Mouse (Mus musculus): ENCODE results near the gene Chst15. TPM values are rescaled to one million over a fixed set of nuclear protein-coding genes. Genes with fewer than 3 reads are reported as not detected.

The Chst15 gene
- total RNA-seq (2014; rRNA removed) (19.3 and 20.5 TPM in 2 replicates), polyA plus RNA-seq (2015; fragmentation: Nextera tagmentation; extraction: Ambion mirVana) (7.2 and 12.8 TPM in 2 replicates)

DNA sequence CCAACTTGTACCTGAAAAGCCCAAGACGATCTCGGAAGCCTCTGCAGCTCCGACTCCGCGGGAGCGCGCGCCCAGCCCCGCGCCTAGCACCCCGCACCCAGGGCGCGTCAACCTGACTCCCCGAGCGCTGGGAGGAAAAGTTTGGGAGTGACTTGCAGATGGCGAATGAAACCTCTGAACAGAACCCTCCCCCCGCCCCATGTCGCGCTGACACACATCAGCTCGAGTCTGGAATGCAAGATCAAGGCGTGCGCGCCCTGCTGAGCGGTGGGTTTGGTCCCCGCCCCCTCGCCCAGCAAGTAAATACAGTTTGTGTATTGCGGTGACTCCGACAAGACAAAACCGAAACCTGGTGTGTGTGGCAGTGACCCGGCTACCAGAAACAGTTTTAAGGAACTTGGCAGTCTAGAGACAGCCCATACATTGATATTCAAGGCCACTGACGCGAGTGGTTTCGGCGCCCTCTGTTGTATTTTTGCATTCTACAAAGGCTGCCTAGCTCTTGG lies at the start of gene Chst15:
Gene Chst15, minus strand, starts transcription at position 193 of the 506 bp plus-strand sequence.
- no peaks in the 10 kb centered on the region for H3K36me3 ChIP-seq (ENCODE audit: insufficient read depth)
- no peaks in the 10 kb centered on the region for H3K27me3 ChIP-seq (ENCODE audit: insufficient read depth, low read length)
- ATAC-seq = peak; percentile 55
- peak within 1 kb of the TSS; percentile 64 for H3K4me3 ChIP-seq (ENCODE audit: low read depth, low read length)
- H3K9ac ChIP-seq = peak within 1 kb of the TSS; percentile 76
- H3K4me2 ChIP-seq (ENCODE audit: low read depth) = peak within 1 kb of the TSS; percentile 93
- H3K4me1 ChIP-seq (ENCODE audit: insufficient read depth) = peaks cover 3% of the 10 kb centered on the region; the same call in 1 of the 2 replicates
- peak; percentile 31 for TF ChIP-seq CTCF (IDR thresholded peaks at IDR 0.05; ENCODE audit: low read depth)
- no peaks in the 10 kb centered on the region for H3K9me3 ChIP-seq (ENCODE audit: low read length)
- WGBS = under 1% methylated on average over 34 of the region's 34 CpGs
- peak within 1 kb of the TSS; percentile 87 for H3K27ac ChIP-seq (ENCODE audit: low read depth, low read length)
- DNase-seq = peak; percentile 68

DNA sequence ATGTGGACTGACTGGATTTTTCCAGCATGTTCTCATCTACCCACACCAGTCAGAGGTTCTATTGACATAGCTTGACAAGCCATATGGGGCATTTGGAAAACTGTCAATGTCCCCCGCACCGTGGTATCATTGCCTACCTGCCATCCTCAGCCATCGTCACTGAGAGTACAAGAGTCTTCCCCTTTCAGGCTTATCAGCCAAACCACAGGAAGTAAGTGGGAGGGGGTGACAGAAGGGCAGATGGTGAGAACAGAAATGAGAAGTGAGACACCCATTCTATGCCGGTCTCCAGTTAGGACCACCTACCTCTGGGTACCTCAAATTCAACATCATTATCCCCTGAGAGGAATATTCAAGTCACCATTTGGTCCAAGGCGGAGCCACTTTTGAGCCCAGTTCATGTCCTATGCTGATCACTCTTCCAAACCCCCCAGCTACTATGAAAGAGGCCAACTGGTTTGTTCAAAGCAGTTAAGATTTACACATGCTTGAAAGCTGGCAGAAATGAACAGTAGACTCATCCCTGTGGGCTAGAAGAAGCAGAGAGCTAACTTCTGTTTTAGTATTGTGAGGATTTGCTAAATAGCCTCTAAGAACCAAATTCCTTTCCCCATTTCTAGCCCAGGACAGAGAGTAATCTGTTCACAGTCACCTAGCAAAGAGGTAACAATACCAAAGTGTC lies 48.8 kb upstream of the Chst15 start:
- Histone ChIP-seq H3K9ac (no peak overlapping the region), H3K9me3 (ENCODE audit: low read length) (no peaks in the 10 kb centered on the region), H3K4me1 (ENCODE audit: insufficient read depth) (peaks cover 6% of the 10 kb centered on the region; the same call in 1 of the 2 replicates), H3K27ac (ENCODE audit: low read depth, low read length) (no peak overlapping the region), H3K4me3 (ENCODE audit: low read depth, low read length) (no peak overlapping the region), H3K27me3 (ENCODE audit: insufficient read depth, low read length) (no peaks in the 10 kb centered on the region), H3K36me3 (ENCODE audit: insufficient read depth) (no peaks in the 10 kb centered on the region), H3K4me2 (ENCODE audit: low read depth) (no peak overlapping the region)
- no peak for DNase-seq
- no peak for TF ChIP-seq CTCF (IDR thresholded peaks at IDR 0.05; ENCODE audit: low read depth)
- no peak for ATAC-seq
- WGBS = 71% methylated on average over 5 of the region's 5 CpGs

DNA sequence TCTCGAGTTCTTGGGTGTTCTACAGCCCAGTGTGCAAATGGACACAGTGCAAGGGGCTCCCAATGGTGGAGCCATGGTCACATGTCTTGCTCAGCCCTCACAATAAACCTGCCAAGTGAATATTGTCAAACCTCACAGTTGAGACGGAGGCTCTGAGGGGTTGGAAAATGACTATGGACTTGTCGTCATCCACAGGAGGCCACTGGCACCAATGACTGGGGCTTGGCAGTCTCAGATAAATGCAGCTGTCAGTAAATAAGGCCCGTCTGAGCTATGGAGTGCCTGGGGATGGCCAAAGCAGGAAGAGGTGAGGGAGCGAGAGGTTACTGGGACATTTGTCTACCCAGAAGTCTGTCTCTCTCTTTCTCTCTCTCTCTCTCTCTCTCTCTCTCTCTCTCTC lies 48.1 kb upstream of the Chst15 start:
- Histone ChIP-seq H3K36me3 (ENCODE audit: insufficient read depth) (no peaks in the 10 kb centered on the region), H3K4me1 (ENCODE audit: insufficient read depth) (peaks cover 6% of the 10 kb centered on the region; the same call in 1 of the 2 replicates), H3K4me3 (ENCODE audit: low read depth, low read length) (no peak overlapping the region), H3K27me3 (ENCODE audit: insufficient read depth, low read length) (no peaks in the 10 kb centered on the region), H3K9ac (no peak overlapping the region), H3K27ac (ENCODE audit: low read depth, low read length) (no peak overlapping the region), H3K9me3 (ENCODE audit: low read length) (no peaks in the 10 kb centered on the region), H3K4me2 (ENCODE audit: low read depth) (no peak overlapping the region)
- no peak for DNase-seq
- no peak for TF ChIP-seq CTCF (IDR thresholded peaks at IDR 0.05; ENCODE audit: low read depth)
- ATAC-seq = no peak
- 79% methylated on average over 5 of the region's 5 CpGs for whole genome bisulfite sequencing

DNA sequence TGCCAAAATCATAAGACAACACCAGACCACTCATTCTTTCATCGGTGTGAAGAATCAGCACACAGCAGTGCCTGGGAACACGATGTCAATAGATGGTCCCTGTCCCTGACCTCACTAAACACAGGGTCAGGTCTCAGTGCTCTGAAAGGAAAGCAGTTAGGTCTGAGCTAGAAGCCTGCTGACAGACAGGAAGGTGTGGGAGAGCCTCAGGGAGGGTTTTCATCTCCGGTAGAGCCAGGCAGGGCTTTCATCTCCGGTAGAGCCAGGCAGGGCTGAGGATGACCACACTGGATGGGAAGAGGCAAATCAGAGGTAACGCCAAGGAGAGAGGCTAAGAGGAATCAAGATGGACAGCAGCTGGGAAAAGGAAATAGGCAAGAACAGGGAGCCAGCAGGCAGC lies 47.5 kb upstream of the Chst15 start:
- H3K27ac ChIP-seq (ENCODE audit: low read depth, low read length) = no peak overlapping the region
- ATAC-seq (no peak), DNase-seq (no peak)
- no peak for TF ChIP-seq CTCF (IDR thresholded peaks at IDR 0.05; ENCODE audit: low read depth)
- WGBS = 87% methylated on average over 5 of the region's 5 CpGs
- no peaks in the 10 kb centered on the region for H3K36me3 ChIP-seq (ENCODE audit: insufficient read depth)
- no peaks in the 10 kb centered on the region for H3K27me3 ChIP-seq (ENCODE audit: insufficient read depth, low read length)
- no peak overlapping the region for H3K9ac ChIP-seq
- no peak overlapping the region for H3K4me3 ChIP-seq (ENCODE audit: low read depth, low read length)
- H3K9me3 ChIP-seq (ENCODE audit: low read length) = no peaks in the 10 kb centered on the region
- no peak overlapping the region for H3K4me2 ChIP-seq (ENCODE audit: low read depth)
- peaks cover 6% of the 10 kb centered on the region; the same call in 1 of the 2 replicates for H3K4me1 ChIP-seq (ENCODE audit: insufficient read depth)

DNA sequence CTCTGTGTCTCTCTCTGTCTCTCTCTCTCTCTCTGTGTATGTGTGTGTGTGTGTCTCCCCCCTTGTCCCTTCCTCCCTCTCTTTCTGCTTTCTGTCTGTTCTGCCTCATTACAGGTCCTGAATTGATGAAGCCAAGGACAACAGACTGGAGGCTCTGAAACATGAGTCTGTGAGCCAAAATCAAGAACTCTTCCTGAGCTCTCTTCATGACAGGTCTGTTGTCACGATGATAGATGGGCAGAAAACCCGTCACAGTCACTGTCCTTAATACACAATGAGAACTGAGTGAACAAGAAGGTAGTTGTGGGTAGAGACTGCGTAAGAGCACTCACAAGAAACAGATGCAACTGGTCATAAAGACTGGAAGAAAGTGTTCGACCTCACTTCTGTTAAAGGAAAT lies 43.3 kb upstream of the Chst15 start:
- no peak overlapping the region for H3K4me3 ChIP-seq (ENCODE audit: low read depth, low read length)
- WGBS = 81% methylated on average over 4 of the region's 4 CpGs

DNA sequence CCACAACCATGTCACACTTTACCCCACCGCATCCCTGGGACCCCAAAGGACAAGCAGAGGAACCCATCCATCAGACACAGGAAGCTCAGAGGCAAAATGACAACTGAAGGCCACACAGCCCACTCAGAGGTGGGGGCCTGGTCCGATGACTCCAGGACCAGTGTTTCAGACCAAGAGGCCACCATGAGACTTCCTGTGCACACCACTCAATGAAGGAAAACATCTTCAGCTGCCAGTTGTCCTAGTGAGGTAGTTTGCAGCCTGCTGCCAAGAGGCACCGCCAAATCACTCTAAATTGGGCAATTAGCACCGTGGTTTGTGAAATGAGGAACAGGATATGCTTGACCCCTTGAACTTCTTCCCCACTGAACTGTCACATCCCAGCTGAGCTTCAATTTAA lies 41.7 kb upstream of the Chst15 start:
- H3K36me3 ChIP-seq (ENCODE audit: insufficient read depth) = no peaks in the 10 kb centered on the region
- no peak overlapping the region for H3K9ac ChIP-seq
- 57% methylated on average over 4 of the region's 4 CpGs for WGBS

More for the DNA sequence above, 43.3 kb upstream of the Chst15 start:
- H3K36me3 ChIP-seq (ENCODE audit: insufficient read depth) = no peaks in the 10 kb centered on the region
- H3K27ac ChIP-seq (ENCODE audit: low read depth, low read length) = no peak overlapping the region
- H3K4me2 ChIP-seq (ENCODE audit: low read depth) = no peak overlapping the region
- ATAC-seq = no peak
- H3K4me1 ChIP-seq (ENCODE audit: insufficient read depth) = 0 out of 2 replicates have a peak, but pooled peaks cover 3% of the 10 kb centered on the region
- no peak for DNase-seq
- no peak for TF ChIP-seq CTCF (IDR thresholded peaks at IDR 0.05; ENCODE audit: low read depth)
- H3K9me3 ChIP-seq (ENCODE audit: low read length) = no peaks in the 10 kb centered on the region
- H3K27me3 ChIP-seq (ENCODE audit: insufficient read depth, low read length) = no peaks in the 10 kb centered on the region
- no peak overlapping the region for H3K9ac ChIP-seq

DNA sequence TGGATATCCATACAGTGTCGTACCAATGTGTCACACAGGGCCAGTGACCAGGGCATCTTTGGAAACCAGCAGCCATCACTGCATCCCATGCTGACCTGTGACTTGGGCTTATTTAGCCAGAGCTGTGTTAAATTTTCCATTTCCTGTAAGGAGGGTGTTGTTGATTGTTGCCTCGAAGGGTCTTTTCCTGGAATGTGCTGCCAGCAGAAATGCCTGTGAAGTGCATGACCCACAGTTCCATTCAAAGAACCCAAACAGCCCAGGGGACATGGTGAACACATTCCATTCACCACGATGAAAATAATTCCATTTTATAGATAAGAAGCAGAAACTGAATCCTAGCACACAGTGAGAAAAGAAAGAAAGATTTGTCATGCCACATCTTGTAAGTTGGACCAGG lies 41.2 kb upstream of the Chst15 start:
- 74% methylated on average over 3 of the region's 3 CpGs for WGBS

More for the DNA sequence above, 41.7 kb upstream of the Chst15 start:
- DNase-seq (no peak), ATAC-seq (no peak)
- H3K27ac ChIP-seq (ENCODE audit: low read depth, low read length) = no peak overlapping the region
- no peaks in the 10 kb centered on the region for H3K27me3 ChIP-seq (ENCODE audit: insufficient read depth, low read length)
- no peak overlapping the region for H3K4me3 ChIP-seq (ENCODE audit: low read depth, low read length)
- no peak overlapping the region for H3K4me2 ChIP-seq (ENCODE audit: low read depth)
- no peaks in the 10 kb centered on the region for H3K9me3 ChIP-seq (ENCODE audit: low read length)
- TF ChIP-seq CTCF (IDR thresholded peaks at IDR 0.05; ENCODE audit: low read depth) = no peak
- H3K4me1 ChIP-seq (ENCODE audit: insufficient read depth) = 0 out of 2 replicates have a peak, but pooled peaks cover 3% of the 10 kb centered on the region

More for the DNA sequence above, 41.2 kb upstream of the Chst15 start:
- ATAC-seq (no peak), DNase-seq (no peak)
- H3K4me3 ChIP-seq (ENCODE audit: low read depth, low read length) = no peak overlapping the region
- H3K9me3 ChIP-seq (ENCODE audit: low read length) = no peaks in the 10 kb centered on the region
- H3K27ac ChIP-seq (ENCODE audit: low read depth, low read length) = no peak overlapping the region
- no peaks in the 10 kb centered on the region for H3K27me3 ChIP-seq (ENCODE audit: insufficient read depth, low read length)
- H3K4me1 ChIP-seq (ENCODE audit: insufficient read depth) = 0 out of 2 replicates have a peak, but pooled peaks cover 3% of the 10 kb centered on the region
- TF ChIP-seq CTCF (IDR thresholded peaks at IDR 0.05; ENCODE audit: low read depth) = no peak
- H3K9ac ChIP-seq = no peak overlapping the region
- H3K4me2 ChIP-seq (ENCODE audit: low read depth) = no peak overlapping the region
- no peaks in the 10 kb centered on the region for H3K36me3 ChIP-seq (ENCODE audit: insufficient read depth)

Measured in forebrain, postnatal 0 days (tissue).